Mouse (Mus musculus): ENCODE measurements around the gene Glb1. TPM values are rescaled to one million over a fixed set of nuclear protein-coding genes. Genes with fewer than 3 reads are reported as not detected.

Gene Glb1
- polyA plus RNA-seq, 1 experiment from 2014 or later, result 23.8 TPM

DNA sequence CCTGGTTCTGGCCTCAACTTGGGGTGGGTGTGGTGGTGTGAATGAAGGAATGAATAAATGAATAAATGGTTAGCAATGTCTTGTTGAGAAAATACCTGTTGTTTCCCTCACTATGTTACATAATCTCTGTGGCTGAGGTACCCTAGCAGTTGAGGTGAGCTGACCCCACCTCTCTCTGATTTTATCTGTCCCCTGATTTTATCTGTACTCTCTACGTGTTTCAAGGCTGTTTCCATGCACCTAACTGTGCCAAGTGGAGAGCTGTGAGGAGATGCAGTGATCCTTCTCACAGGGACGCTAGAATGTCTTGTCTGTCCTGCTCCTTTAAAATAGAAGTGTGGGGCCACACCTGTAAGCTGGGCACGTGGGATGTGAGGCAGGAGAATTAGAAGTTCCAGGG lies 57.6 kb downstream of the Glb1 start:
- H3K4me1 ChIP-seq, result no peaks in the 10 kb centered on the region
- peaks cover 35% of the 10 kb centered on the region for H3K36me3 ChIP-seq
- DNase-seq (ENCODE audit: low spot score), result no peak
- H3K27ac ChIP-seq (replicated peaks), result no peak overlapping the region
- H3K27me3 ChIP-seq (ENCODE audit: low read depth, poor library complexity, severe bottlenecking), result no peaks in the 10 kb centered on the region
- H3K4me3 ChIP-seq, result no peak overlapping the region
- no peaks in the 10 kb centered on the region for H3K9me3 ChIP-seq (replicated peaks)
- 86% methylated on average over 3 of the region's 3 CpGs for WGBS

DNA sequence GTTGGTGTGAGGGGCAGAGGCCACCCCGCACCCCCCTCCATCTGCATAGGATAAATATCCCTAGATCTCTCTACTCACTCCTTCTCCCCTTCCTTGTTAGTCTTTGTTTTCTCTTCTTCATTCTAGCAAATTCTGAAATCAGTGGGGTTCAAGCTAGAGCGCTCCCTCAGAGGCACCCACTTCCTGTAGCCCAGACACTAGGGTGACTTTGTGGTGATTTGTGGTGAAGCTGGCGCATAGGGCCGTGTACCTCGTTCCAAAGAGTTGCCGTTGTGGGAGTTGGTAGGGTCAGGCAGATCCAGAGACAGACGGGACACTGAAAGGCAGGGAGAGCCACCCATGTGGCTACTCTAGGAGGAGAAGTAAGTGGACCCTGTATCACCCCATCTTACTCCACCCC lies 61.7 kb downstream of the Glb1 start:
- WGBS, result 91% methylated on average over 7 of the region's 7 CpGs
- no peaks in the 10 kb centered on the region for H3K9me3 ChIP-seq (replicated peaks)
- H3K36me3 ChIP-seq, result peaks cover 50% of the 10 kb centered on the region
- no peak for DNase-seq (ENCODE audit: low spot score)
- peaks cover 12% of the 10 kb centered on the region for H3K4me1 ChIP-seq
- no peak overlapping the region for H3K27ac ChIP-seq (replicated peaks)
- H3K4me3 ChIP-seq, result no peak overlapping the region
- H3K27me3 ChIP-seq (ENCODE audit: low read depth, poor library complexity, severe bottlenecking), result no peaks in the 10 kb centered on the region

DNA sequence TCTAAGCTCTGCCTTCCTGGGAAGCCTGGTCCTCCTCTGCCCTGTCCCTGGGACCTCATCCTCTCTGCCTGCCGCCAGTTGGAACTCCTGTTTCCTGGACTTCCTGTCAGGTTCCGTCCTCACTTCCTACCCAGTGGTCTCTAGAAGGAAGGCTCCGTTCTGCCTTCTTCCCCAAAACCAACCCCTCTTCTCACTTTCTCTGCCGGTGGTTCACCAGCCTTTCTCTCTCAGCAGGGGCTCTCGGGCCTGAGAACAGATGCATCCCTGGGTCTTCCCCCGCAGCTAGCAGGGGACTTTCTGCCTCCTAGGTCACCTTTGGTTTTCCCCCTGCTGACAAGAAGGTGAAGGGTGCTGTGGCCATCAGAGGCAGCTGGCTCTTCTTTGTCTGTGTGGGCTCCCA lies 64.6 kb downstream of the Glb1 start:
- Histone ChIP-seq H3K9me3 (replicated peaks) (no peaks in the 10 kb centered on the region), H3K4me1 (peaks cover 14% of the 10 kb centered on the region), H3K27ac (replicated peaks) (no peak overlapping the region), H3K4me3 (no peak overlapping the region), H3K36me3 (peaks cover 46% of the 10 kb centered on the region), H3K27me3 (ENCODE audit: low read depth, poor library complexity, severe bottlenecking) (no peaks in the 10 kb centered on the region)
- WGBS, result 78% methylated on average over 6 of the region's 6 CpGs
- DNase-seq (ENCODE audit: low spot score), result no peak

DNA sequence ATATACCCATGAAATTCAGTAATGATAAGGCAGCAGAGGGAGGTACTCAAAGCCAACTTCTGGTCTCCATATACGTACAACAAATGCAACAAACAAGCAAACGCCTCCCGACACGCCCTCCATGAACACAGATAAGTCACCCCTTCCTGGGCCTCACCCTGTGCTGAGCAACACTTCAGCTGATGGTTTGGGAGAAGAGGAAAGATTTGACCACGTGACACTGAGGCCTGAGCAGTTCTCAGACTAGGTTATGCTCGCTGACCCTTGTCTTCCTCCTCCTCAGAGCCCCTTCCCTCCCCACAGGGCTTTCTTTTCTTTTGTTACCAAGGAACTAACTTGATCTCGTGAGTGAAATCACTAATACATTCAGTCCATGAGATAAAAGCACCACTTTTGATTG lies 66.0 kb downstream of the Glb1 start:
- DNase-seq (ENCODE audit: low spot score), result no peak
- no peaks in the 10 kb centered on the region for H3K27me3 ChIP-seq (ENCODE audit: low read depth, poor library complexity, severe bottlenecking)
- no peak overlapping the region for H3K27ac ChIP-seq (replicated peaks)
- H3K36me3 ChIP-seq, result peaks cover 34% of the 10 kb centered on the region
- peaks cover 14% of the 10 kb centered on the region for H3K4me1 ChIP-seq
- H3K9me3 ChIP-seq (replicated peaks), result no peaks in the 10 kb centered on the region
- H3K4me3 ChIP-seq, result no peak overlapping the region
- WGBS, result 64% methylated on average over 7 of the region's 7 CpGs

DNA sequence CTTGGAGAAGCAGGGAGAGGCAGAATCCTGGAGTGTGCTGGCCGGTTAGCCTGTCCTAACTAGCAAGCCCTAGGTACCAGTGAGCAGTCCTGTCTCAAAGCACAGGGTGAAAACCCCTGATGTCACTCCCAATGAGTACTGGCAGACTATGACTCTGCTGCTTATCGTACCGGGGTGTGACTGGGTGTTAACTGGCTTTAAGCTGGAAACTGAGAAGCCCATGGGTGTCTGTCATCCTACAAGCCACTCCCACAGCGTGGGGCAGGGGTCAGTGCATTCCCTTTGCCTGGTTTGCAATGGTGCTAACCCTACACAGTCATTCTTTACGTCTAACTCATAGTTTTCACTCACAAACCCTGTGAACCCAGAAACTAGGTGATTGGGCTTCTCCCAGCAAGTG lies 67.3 kb downstream of the Glb1 start:
- H3K9me3 ChIP-seq (replicated peaks), result no peaks in the 10 kb centered on the region

DNA sequence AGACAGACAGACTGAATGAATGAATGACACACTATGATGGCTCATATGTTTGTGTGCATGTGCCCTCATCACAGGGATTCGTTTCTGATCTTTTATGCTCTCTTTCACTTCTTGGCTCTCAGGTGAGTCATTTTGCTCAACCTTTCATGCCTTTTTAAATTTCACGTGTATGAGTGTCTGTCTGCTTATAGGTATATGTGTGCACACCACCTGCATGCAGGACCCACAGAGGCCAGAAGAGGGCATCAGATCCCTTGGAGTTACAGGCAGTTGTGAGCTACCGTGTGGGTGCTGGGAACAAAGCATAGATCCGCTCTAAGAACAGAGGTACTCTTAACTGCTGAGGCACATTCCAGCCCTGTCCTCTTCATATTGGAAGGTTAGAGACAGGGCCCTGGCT lies 67.8 kb downstream of the Glb1 start:
- H3K36me3 ChIP-seq, result peaks cover 29% of the 10 kb centered on the region
- 88% methylated on average over 4 of the region's 4 CpGs for WGBS
- H3K27ac ChIP-seq (replicated peaks), result no peak overlapping the region
- H3K4me3 ChIP-seq, result no peak overlapping the region
- peaks cover 14% of the 10 kb centered on the region for H3K4me1 ChIP-seq
- no peak for DNase-seq (ENCODE audit: low spot score)
- H3K9me3 ChIP-seq (replicated peaks), result no peaks in the 10 kb centered on the region
- H3K27me3 ChIP-seq (ENCODE audit: low read depth, poor library complexity, severe bottlenecking), result no peaks in the 10 kb centered on the region

More for the DNA sequence above, 67.3 kb downstream of the Glb1 start:
- H3K27ac ChIP-seq (replicated peaks), result no peak overlapping the region
- H3K4me1 ChIP-seq, result peaks cover 14% of the 10 kb centered on the region
- peaks cover 29% of the 10 kb centered on the region for H3K36me3 ChIP-seq
- no peak for DNase-seq (ENCODE audit: low spot score)
- 79% methylated on average over 5 of the region's 5 CpGs for WGBS
- H3K4me3 ChIP-seq, result no peak overlapping the region
- H3K27me3 ChIP-seq (ENCODE audit: low read depth, poor library complexity, severe bottlenecking), result no peaks in the 10 kb centered on the region

DNA sequence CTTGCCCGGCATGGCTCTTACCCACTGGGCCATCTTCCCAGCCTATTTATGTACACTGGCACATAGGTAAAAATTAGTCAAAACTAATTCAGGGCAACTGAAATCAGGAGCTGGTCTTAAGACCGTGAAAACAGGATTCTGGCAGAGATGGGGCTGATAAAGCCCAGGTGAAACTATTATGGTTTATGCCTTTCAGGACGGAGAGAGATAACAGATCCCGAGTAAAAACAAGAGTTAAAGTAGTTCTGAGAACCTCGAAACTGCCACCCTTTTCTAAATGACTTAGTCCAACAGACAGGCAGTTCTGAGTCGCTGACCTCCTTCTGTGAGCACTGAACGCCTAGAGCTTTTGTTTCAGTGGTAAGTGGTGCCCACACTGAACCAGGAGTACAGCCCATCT lies 71.0 kb downstream of the Glb1 start:
- H3K9me3 ChIP-seq (replicated peaks), result no peaks in the 10 kb centered on the region
- H3K4me3 ChIP-seq, result no peak overlapping the region
- no peaks in the 10 kb centered on the region for H3K27me3 ChIP-seq (ENCODE audit: low read depth, poor library complexity, severe bottlenecking)
- no peak for DNase-seq (ENCODE audit: low spot score)
- peaks cover 8% of the 10 kb centered on the region for H3K4me1 ChIP-seq
- peaks cover 12% of the 10 kb centered on the region for H3K36me3 ChIP-seq
- H3K27ac ChIP-seq (replicated peaks), result no peak overlapping the region
- WGBS, result 84% methylated on average over 7 of the region's 7 CpGs

DNA sequence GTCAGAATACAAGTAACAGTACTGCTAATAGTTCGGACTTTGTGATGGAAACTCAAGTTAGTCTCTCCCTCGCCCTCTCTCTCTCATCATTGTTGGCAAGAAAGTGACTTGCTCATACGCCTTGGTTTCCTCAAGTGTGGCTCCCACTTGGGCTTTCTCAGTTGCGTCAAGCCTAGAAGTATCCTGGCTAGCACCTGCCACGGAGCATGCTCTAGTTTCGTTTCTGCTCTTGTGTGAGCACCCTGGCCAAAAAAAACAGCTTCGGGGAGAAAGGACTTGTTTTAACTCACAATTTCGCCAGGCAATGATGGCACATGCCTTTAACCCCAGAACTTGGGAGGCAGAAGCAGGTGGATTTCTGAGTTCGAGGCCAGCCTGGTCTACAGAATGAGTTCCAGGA lies 76.1 kb downstream of the Glb1 start:
- H3K27me3 ChIP-seq (ENCODE audit: low read depth, poor library complexity, severe bottlenecking), result no peaks in the 10 kb centered on the region
- no peak overlapping the region for H3K27ac ChIP-seq (replicated peaks)
- H3K9me3 ChIP-seq (replicated peaks), result no peaks in the 10 kb centered on the region
- 0 out of 2 replicates have a peak, but pooled peaks cover 6% of the 10 kb centered on the region for H3K36me3 ChIP-seq
- H3K4me1 ChIP-seq, result no peaks in the 10 kb centered on the region
- WGBS, result 90% methylated on average over 9 of the region's 9 CpGs
- no peak for DNase-seq (ENCODE audit: low spot score)
- no peak overlapping the region for H3K4me3 ChIP-seq

DNA sequence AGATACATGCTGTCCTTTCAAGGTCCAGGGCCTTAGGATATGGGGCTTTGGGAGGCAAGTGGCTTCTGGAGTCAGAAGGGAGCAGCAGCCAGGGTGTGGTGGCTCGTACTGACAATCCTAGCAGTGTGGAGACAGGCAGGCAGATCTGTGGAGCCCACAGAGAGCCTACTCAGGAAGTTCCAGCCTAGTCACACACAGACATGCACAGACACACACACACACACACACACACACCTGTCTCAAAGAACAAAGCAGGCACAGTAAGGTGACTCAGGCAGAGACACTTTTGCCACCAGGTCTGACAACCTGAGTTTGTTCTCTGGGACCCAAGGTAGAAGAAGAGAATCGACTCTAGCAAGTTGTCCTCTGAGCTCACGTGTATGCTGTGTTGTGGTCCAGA lies 80.1 kb downstream of the Glb1 start:
- Histone ChIP-seq H3K9me3 (replicated peaks) (no peaks in the 10 kb centered on the region), H3K27me3 (ENCODE audit: low read depth, poor library complexity, severe bottlenecking) (no peaks in the 10 kb centered on the region), H3K4me1 (no peaks in the 10 kb centered on the region), H3K4me3 (no peak overlapping the region), H3K36me3 (no peaks in the 10 kb centered on the region), H3K27ac (replicated peaks) (no peak overlapping the region)
- WGBS, result 92% methylated on average over 3 of the region's 3 CpGs
- DNase-seq (ENCODE audit: low spot score), result no peak

DNA sequence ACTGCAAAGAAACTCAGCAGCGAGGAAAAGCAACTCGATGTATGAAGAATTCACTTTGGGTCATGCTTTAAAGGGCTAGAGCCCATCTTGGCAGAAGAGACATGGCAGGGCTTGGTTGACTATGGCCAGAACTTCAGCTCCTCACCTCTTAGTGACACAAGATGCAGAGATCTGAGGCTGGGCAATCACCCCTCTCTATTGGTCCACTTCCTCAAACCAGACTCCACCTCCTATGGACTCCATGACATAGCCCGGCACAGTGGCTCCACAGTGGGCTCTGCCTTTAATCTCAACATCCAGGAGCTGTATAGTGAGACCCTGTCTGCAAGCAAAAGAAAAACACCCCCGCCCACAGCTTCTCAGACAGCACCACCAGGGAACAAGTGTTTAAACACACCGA lies 83.9 kb downstream of the Glb1 start:
- H3K4me3 ChIP-seq, result no peak overlapping the region
- H3K36me3 ChIP-seq, result no peaks in the 10 kb centered on the region
- H3K27me3 ChIP-seq (ENCODE audit: low read depth, poor library complexity, severe bottlenecking), result no peaks in the 10 kb centered on the region
- DNase-seq (ENCODE audit: low spot score), result no peak
- no peaks in the 10 kb centered on the region for H3K4me1 ChIP-seq
- 87% methylated on average over 5 of the region's 5 CpGs for WGBS
- H3K27ac ChIP-seq (replicated peaks), result no peak overlapping the region
- H3K9me3 ChIP-seq (replicated peaks), result no peaks in the 10 kb centered on the region

DNA sequence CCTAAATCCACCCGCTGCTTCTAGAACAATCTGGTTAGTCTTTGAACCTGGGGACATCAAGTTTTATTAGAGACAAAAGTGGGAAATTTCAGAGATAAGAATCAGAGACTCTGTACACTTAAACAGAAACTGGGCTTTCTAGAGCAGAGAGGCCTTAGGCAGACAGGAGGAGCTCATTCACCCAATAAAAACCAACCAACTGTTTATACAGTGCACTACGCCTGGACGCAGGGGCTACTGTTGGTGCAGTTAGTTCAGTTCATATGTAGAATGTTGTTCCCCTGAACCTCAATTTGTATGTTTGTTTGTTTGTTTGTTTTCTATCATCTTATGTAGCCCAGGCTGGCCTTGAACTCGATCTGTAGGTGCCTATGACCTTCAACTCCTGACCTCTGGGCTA lies 85.9 kb downstream of the Glb1 start:
- H3K27ac ChIP-seq (replicated peaks), result no peak overlapping the region
- H3K36me3 ChIP-seq, result no peaks in the 10 kb centered on the region
- no peak overlapping the region for H3K4me3 ChIP-seq
- no peak for DNase-seq (ENCODE audit: low spot score)
- no peaks in the 10 kb centered on the region for H3K4me1 ChIP-seq
- no peaks in the 10 kb centered on the region for H3K27me3 ChIP-seq (ENCODE audit: low read depth, poor library complexity, severe bottlenecking)
- H3K9me3 ChIP-seq (replicated peaks), result no peaks in the 10 kb centered on the region
- 92% methylated on average over 4 of the region's 4 CpGs for WGBS

DNA sequence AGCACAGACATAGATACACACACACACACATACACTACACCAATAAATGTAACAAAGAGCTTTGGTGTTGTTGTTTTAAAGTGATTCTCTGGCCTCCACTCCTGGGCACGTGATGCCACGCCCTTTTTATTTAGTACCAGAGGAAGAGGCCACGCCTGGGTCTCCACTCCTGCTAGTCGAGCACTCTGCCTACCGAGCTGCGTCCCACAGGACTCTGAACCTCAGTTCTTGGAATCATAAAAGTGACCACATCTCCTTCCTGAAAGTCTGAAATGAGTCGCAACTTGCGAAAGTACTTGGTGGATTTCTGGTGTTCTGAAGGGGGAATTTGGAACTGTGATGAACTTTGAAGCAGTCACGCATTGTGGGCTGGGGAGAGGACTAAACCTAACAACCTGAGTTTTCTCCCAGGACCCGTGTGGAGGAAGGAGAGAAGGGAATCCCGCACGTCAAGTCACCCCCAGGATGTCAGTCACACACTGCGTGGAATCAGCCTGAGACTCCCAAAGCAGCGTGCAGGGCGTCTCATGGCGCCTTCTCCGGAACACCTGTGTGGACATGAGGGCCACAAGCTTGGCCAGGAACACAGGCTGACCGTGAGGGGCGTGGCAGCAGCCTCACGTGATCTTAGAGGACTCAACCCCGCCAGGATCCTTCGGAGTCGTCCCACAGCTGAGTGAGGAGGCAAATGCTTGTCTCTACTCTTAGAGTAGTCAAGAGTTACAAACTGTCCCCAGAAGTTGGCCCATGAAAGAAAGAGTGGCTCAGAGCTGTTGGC lies 86.8 kb downstream of the Glb1 start:
- no peak for DNase-seq (ENCODE audit: low spot score)
- Histone ChIP-seq H3K4me1 (no peaks in the 10 kb centered on the region), H3K36me3 (no peaks in the 10 kb centered on the region), H3K27ac (replicated peaks) (no peak overlapping the region), H3K4me3 (no peak overlapping the region), H3K27me3 (ENCODE audit: low read depth, poor library complexity, severe bottlenecking) (no peaks in the 10 kb centered on the region), H3K9me3 (replicated peaks) (no peaks in the 10 kb centered on the region)
- WGBS, result 87% methylated on average over 23 of the region's 23 CpGs

DNA sequence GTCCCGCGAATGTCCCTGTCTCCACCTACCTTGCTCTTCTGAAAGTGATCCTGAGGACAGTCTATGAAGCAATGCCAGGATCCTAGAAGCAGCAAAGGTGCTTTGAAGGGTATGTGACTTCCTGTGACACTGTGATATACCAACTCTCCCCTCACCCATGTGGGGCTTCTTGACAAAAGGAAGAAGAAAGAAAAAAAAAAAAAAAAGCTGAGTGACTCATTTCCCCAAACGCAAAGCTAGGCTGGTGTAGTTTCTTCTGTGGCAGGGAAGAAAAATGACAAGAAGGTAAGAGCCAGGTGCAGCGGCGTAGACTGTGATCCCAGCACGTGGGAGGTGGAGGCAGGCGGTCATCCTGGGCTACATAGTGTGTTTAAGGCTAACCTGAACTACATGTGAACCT lies 95.6 kb downstream of the Glb1 start:
- Histone ChIP-seq H3K9me3 (replicated peaks) (no peaks in the 10 kb centered on the region), H3K4me1 (peaks cover 3% of the 10 kb centered on the region; the same call in 1 of the 2 replicates), H3K27ac (replicated peaks) (no peak overlapping the region), H3K27me3 (ENCODE audit: low read depth, poor library complexity, severe bottlenecking) (no peaks in the 10 kb centered on the region), H3K36me3 (no peaks in the 10 kb centered on the region), H3K4me3 (no peak overlapping the region)
- no peak for DNase-seq (ENCODE audit: low spot score)
- 87% methylated on average over 7 of the region's 7 CpGs for WGBS
